Mouse (Mus musculus) megakaryocyte, embryonic 14.5 days (primary cell): ENCODE results near the gene Mn1.

Experiments used
- FLI1 ChIP-seq: IDR thresholded peaks from 2 replicates; pipeline ENCODE4 v1.6.1; 2012; ENCODE audit warnings: low read length, inconsistent platforms, mixed read lengths
- GATA1 ChIP-seq: IDR thresholded peaks from 3 replicates; pipeline ENCODE4 v1.6.1; 2012; ENCODE audit warnings: mixed read lengths, low read length, inconsistent platforms, borderline replicate concordance

DNA sequence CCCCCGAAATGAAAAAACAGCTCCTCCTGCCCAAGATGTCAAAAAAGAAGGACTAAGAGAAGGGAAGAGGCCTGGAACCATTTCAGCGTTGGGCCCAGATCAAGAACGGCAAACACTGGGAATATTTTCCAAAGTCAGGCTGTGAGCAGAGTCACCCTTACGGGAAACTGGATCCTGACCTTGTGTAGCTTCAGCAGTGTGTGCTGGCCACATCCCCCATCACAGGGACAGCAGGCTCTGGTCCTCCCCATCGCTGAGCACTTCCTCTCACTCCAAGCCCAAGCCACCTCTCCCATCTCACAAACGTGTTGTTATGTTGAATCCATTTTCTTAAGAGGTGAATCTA lies 14.5 kb upstream of the Mn1 start:
- TF ChIP-seq GATA1 (no peak), FLI1 (no peak)
